Mouse (Mus musculus) left cerebral cortex, adult 8-10 months (tissue): Measurements from ENCODE around the gene Cyren. TPM values are rescaled to one million over a fixed set of nuclear protein-coding genes. Genes with fewer than 3 reads are reported as not detected.
A peak's percentile ranks its signal among the peaks of the same experiment; 100 is the strongest.

Experiments
- DNase-seq, 2 experiments: peaks; one replicate each; pipeline ENCODE4 v3.0.0; 2022; ENCODE audit warnings: low spot score in 2 of 2
- total RNA-seq, 4 experiments: library from RNA; stranded (reverse); gene quantifications; 2 replicates each; pipeline ENCODE4 v1.2.4; 2022

Cyren gene
- total RNA-seq: 1 to 10 TPM; 3.6 to 4.1 (median 3.8) TPM

GRCm38 (mm10) chr6:34877509-34878321 lies at the start of gene Cyren:
TSS of gene Cyren (minus strand) at chr6:34878060.
- peak; percentile 81 to 88 for DNase-seq

GRCm38 (mm10) chr6:34927594-34927993 lies 49.7 kb upstream of the Cyren start:
- DNase-seq: no peak

GRCm38 (mm10) chr6:34927156-34927555 lies 49.3 kb upstream of the Cyren start:
- peak; percentile 42 to 50 for DNase-seq

GRCm38 (mm10) chr6:34921941-34922340 lies 44.1 kb upstream of the Cyren start:
- DNase-seq: no peak

- no peak for DNase-seq
Measured at GRCm38 (mm10) chr6:34920631-34921030, 42.8 kb upstream of the Cyren start.

- DNase-seq: no peak
Measured at GRCm38 (mm10) chr6:34919956-34920355, 42.1 kb upstream of the Cyren start, which contains the start of gene Stra8. TSS of gene Stra8 (plus strand) at chr6:34920163.

- no peak for DNase-seq
Measured at GRCm38 (mm10) chr6:34919146-34919545, 41.3 kb upstream of the Cyren start.

- DNase-seq: no peak
Measured at GRCm38 (mm10) chr6:34914462-34914861, 36.6 kb upstream of the Cyren start.

GRCm38 (mm10) chr6:34913341-34914040 lies 35.6 kb upstream of the Cyren start:
- no peak for DNase-seq

GRCm38 (mm10) chr6:34910371-34911219 lies 32.7 kb upstream of the Cyren start, which contains the start of gene Wdr91:
TSS of gene Wdr91 (minus strand) at chr6:34910876.
- peak; percentile 85 to 90 for DNase-seq

- no peak for DNase-seq
Measured at GRCm38 (mm10) chr6:34909631-34910345, 31.9 kb upstream of the Cyren start.

- no peak for DNase-seq
Measured at GRCm38 (mm10) chr6:34907696-34908260, 29.9 kb upstream of the Cyren start.

GRCm38 (mm10) chr6:34907121-34907614 lies 29.3 kb upstream of the Cyren start:
- no peak for DNase-seq

GRCm38 (mm10) chr6:34906661-34907060 lies 28.8 kb upstream of the Cyren start:
- DNase-seq: peak in 1 of 2 experiments; percentile 33

GRCm38 (mm10) chr6:34906125-34906524 lies 28.3 kb upstream of the Cyren start:
- no peak for DNase-seq

GRCm38 (mm10) chr6:34904361-34904760 lies 26.5 kb upstream of the Cyren start:
- DNase-seq: no peak

- DNase-seq: no peak
Measured at GRCm38 (mm10) chr6:34903851-34904250, 26.0 kb upstream of the Cyren start.

- DNase-seq: no peak
Measured at GRCm38 (mm10) chr6:34903441-34903840, 25.6 kb upstream of the Cyren start.

GRCm38 (mm10) chr6:34902578-34902977 lies 24.7 kb upstream of the Cyren start:
- DNase-seq: no peak

- no peak for DNase-seq
Measured at GRCm38 (mm10) chr6:34901911-34902444, 24.1 kb upstream of the Cyren start.
